Mouse (Mus musculus) bone marrow, adult 2 months (tissue): Measurements from ENCODE around the gene Tardbp. TPM values are rescaled to one million over a fixed set of nuclear protein-coding genes. Genes with fewer than 3 reads are reported as not detected.

Experiments used
- H3K27ac ChIP-seq: fragments of 200-500 bp; 2 replicates; pipeline ENCODE4 v1.5.1; 2012; ENCODE audit warnings: low read depth, mild to moderate bottlenecking, control low read depth, inconsistent platforms, low read length; ENCODE audit not compliant: control insufficient read depth, poor library complexity, insufficient read depth
- H3K4me1 ChIP-seq: fragments of 200-500 bp; 2 replicates; pipeline ENCODE4 v1.6.1; 2011; ENCODE audit warnings: low read length; ENCODE audit not compliant: control insufficient read depth, insufficient read depth
- H3K4me3 ChIP-seq: fragments of 200-500 bp; replicated peaks from 2 replicates; pipeline ENCODE3; 2011; ENCODE audit warnings: mild to moderate bottlenecking, low read depth, low read length, control low read depth; ENCODE audit not compliant: control insufficient read depth
- CTCF ChIP-seq: fragments of 200-500 bp; IDR thresholded peaks from 2 replicates; pipeline ENCODE4 v1.5.1; 2011; ENCODE audit warnings: low read length, control low read depth; ENCODE audit not compliant: control insufficient read depth, insufficient read depth
- POLR2A ChIP-seq: fragments of 200-500 bp; IDR thresholded peaks from 2 replicates; pipeline ENCODE4 v1.6.1; 2011; ENCODE audit warnings: low read depth, mild to moderate bottlenecking, control low read depth, low read length, borderline replicate concordance; ENCODE audit not compliant: control insufficient read depth
- WGBS: fragments of 180-500 bp; shearing (Covaris S2); methylation state at CpG from one replicate; pipeline ENCODE4 v1.1.7; 2018; 5-methylcytosine and 5-hydroxymethylcytosine counted together
- polyA plus RNA-seq: library from polyadenylated mRNA; stranded (reverse); fragments of >200 nt; gene quantifications from 2 replicates; pipeline ENCODE4 v1.2.4, GENCODE M21; 2011; ENCODE audit warnings: low replicate concordance; ENCODE audit not compliant: missing spikeins, insufficient read depth, insufficient read length

Gene Tardbp
- polyA plus RNA-seq = 172 and 301 TPM in 2 replicates

DNA sequence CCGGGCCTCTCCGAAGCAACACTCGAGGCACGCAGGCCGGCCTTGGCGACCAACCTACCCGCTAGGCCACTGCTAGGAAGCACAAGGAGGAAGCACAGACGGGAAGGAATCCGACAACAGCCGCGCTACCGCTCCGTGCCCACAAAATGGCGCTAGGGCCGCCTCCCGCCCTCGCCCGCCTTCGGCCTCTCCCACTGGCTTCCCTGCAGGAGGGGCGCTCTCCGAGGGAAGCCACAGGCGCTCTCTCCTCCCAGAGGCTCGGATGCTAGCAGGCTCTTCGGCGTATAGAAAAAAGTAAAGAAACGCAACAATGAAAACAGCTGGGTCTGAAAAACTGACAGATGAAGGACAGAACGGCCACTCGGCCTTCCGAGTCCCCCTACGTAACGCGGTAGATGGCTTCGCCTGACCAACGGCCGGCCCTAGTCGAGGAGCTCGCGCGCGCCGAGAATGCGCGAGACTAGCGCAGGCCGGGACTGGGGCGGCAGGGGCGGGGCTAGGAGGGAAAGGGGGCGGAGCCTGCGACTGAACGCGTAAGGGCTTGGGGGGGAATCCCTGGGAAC lies at the start of gene Tardbp:
TSS of gene Tardbp (minus strand) at position 397 of the 563 bp plus-strand sequence.
- Histone ChIP-seq H3K4me1 (no peaks in the 10 kb centered on the region; the same call in 1 of the 2 replicates), H3K4me3 (peak within 1 kb of the TSS; percentile 85), H3K27ac (peak within 1 kb of the TSS; percentile 97)
- WGBS = under 1% methylated on average over 51 of the region's 51 CpGs
- TF ChIP-seq POLR2A (peak; percentile 97), CTCF (no peak)

GRCm38 (mm10) chr4:148676188-148676960 lies 49.6 kb upstream of the Tardbp start:
- H3K4me1 ChIP-seq = peaks cover 2% of the 10 kb centered on the region; the same call in 1 of the 2 replicates
- TF ChIP-seq POLR2A (no peak), CTCF (no peak)
- no peak overlapping the region; the same call in 1 of the 2 replicates for H3K27ac ChIP-seq
- 29% methylated on average over 16 of the region's 16 CpGs for WGBS
- H3K4me3 ChIP-seq = no peak overlapping the region

DNA sequence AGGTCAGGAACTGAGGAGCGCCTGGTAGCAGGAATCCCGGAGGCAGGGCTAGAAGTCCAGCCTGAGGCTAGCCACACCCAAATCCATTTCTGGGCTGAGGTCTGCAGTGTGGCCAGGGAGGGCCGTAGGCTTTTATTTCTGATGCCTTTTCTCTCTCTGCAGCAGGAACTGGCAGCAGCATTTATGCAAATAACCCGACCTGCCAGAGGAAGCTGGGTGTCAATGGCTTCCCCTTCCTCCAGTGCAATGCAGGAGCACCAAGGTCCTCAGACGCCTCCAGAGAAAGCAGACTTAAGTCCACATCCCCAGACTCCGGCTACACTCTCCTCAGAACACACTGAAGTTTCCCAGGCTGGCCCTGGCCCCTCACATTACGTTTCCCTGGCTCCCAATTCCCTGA lies 48.2 kb upstream of the Tardbp start:
- peaks cover 2% of the 10 kb centered on the region; the same call in 1 of the 2 replicates for H3K4me1 ChIP-seq
- no peak overlapping the region for H3K27ac ChIP-seq
- 37% methylated on average over 7 of the region's 7 CpGs for WGBS
- H3K4me3 ChIP-seq = no peak overlapping the region
- TF ChIP-seq CTCF (no peak), POLR2A (no peak)

DNA sequence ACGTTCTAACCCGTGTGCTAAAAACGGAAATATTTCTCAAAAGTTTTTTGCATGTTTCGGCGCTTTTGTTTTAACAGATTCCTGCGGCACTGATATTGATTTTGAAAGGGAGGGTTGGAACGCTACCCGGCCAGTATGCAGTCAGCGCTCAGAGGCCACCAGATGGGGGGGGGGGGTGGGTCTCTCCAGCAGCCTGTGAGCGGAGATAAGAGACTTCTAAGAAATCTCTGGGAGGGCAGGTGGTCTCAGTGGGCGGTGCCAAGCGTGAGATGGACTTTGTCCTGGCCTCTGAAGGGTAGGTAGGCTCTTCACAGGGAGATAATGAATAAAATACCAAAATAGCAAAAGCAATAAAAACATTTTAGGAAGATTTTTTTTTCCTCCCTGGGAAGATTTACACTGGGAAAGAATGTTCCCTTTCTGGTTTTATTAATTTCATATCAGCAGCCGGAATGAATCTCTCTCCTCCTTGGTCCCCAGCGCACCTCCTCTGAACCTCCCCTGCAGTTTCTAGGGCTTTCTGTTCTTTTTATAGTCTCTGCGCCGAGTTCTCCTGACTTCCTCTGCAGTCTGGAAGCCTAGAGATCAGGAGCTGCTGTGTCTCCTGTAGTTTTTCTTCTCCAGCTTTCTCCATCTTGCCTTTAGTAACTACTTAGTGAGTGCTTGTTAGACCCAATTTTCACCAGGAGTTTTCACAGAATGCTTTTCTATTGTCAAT lies 44.6 kb upstream of the Tardbp start:
- TF ChIP-seq CTCF (no peak), POLR2A (no peak)
- no peaks in the 10 kb centered on the region for H3K4me1 ChIP-seq
- no peak overlapping the region for H3K27ac ChIP-seq
- H3K4me3 ChIP-seq = no peak overlapping the region
- 9% methylated on average over 16 of the region's 16 CpGs for WGBS

- Histone ChIP-seq H3K4me1 (no peaks in the 10 kb centered on the region), H3K4me3 (no peak overlapping the region), H3K27ac (no peak overlapping the region)
- TF ChIP-seq CTCF (no peak), POLR2A (no peak)
- 83% methylated on average over 15 of the region's 15 CpGs for WGBS
Observed at GRCm38 (mm10) chr4:148667006-148667755, 40.4 kb upstream of the Tardbp start.

- TF ChIP-seq POLR2A (no peak), CTCF (no peak)
- no peaks in the 10 kb centered on the region for H3K4me1 ChIP-seq
- H3K27ac ChIP-seq = no peak overlapping the region
- no peak overlapping the region for H3K4me3 ChIP-seq
- 87% methylated on average over 6 of the region's 6 CpGs for WGBS
Observed at GRCm38 (mm10) chr4:148664021-148664420, 37.2 kb upstream of the Tardbp start.

DNA sequence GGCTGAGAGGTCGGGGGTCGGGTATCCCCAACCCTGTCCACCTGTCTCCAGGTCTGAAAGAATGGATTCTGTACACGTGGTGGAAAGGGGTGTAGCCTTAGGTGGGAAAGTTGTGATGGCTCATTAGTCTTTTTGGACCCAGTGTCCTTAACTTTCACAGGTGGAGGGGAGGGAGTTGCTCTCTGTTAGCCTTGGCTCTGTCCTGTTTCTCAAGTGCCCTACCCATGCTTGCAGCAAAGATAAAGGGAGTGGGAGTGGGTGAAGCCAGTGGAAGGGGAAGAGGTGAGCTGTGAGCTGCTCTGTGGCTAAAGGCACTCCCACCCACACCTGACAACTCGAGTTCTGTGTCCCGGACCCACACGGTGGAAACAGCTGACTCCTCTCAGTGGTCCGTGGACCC lies 36.5 kb upstream of the Tardbp start:
- Histone ChIP-seq H3K27ac (no peak overlapping the region), H3K4me1 (no peaks in the 10 kb centered on the region), H3K4me3 (no peak overlapping the region)
- WGBS = 61% methylated on average over 7 of the region's 7 CpGs
- TF ChIP-seq POLR2A (no peak), CTCF (no peak)
